In the genomic region with DNA sequence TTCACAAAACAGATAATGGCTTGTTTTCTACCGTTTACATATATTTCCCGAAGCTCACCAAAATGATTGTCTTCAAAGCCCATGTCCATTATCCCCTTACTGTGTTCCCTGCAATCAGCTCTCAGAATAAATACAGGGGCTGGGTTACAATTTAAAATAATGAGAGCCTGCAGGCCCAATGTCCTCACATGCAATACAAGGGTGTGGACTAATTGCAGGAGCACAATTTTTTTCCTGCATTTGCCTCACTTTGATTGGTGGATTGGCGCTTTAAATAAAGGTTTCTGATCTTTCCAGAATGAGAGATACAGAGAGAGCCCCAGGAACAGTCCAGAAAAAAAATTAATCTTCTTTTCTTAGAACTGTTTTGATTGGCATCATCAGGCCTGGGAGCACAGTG, we compare ENCODE assay signal across 23 mouse cellular contexts. TPM values are rescaled to one million over a fixed set of nuclear protein-coding genes. Genes with fewer than 3 reads are reported as not detected.
"Had no signal": no experiment of that assay in that cellular context is flagged by ENCODE, and none has a peak within 500 bp of the region (broad histone marks: within the 10 kb centered on the region; RNA-seq: fewer than 3 reads in every experiment).

A gene (plus strand): TSS at position 301 of the 400 bp plus-strand sequence.

- H3K36me3 ChIP-seq: neural tube, embryonic 13.5 days; neural tube, embryonic 15.5 days; stomach, embryonic 15.5 days had no signal

- H3K9ac ChIP-seq: neural tube, embryonic 13.5 days; neural tube, embryonic 15.5 days; stomach, embryonic 15.5 days had no signal

- H3K9me3 ChIP-seq: neural tube, embryonic 13.5 days; neural tube, embryonic 15.5 days; stomach, embryonic 15.5 days had no signal

- H3K27me3 ChIP-seq: neural tube, embryonic 13.5 days; neural tube, embryonic 15.5 days; stomach, embryonic 15.5 days had no signal

- H3K4me3 ChIP-seq: neural tube, embryonic 13.5 days; neural tube, embryonic 15.5 days; stomach, embryonic 15.5 days had no signal

- DNase-seq: retina, postnatal 1 day; right cerebral cortex, adult 18-20 months; right cerebral cortex, postnatal 14 days; right cerebral cortex, postnatal 25 days; right cerebral cortex, postnatal 4 days; spleen, adult 18-20 months; thymus, adult 18-20 months; thymus, adult 2 months; thymus, postnatal 14 days; thymus, postnatal 25 days; thymus, postnatal 36 days; thymus, postnatal 4 days had no signal

- H3K4me1 ChIP-seq: neural tube, embryonic 13.5 days; neural tube, embryonic 15.5 days; stomach, embryonic 15.5 days had no signal

- H3K4me2 ChIP-seq: neural tube, embryonic 13.5 days; neural tube, embryonic 15.5 days; stomach, embryonic 15.5 days had no signal

- H3K27ac ChIP-seq: neural tube, embryonic 13.5 days; neural tube, embryonic 15.5 days; stomach, embryonic 15.5 days; stomach, postnatal 0 days had no signal

RNA-seq across cellular contexts. Expression of the gene that starts here (rescaled TPM):
- total RNA-seq: neutrophil, adult 5-6 weeks had no signal
- polyA plus RNA-seq: neural tube, embryonic 13.5 days; neural tube, embryonic 14.5 days; neural tube, embryonic 15.5 days; small intestine, adult 2 months; spleen, adult 2 months; stomach, embryonic 14.5 days; stomach, embryonic 15.5 days; stomach, embryonic 16.5 days; stomach, postnatal 0 days; urinary bladder, adult 2 months had no signal
